Mouse (Mus musculus): ENCODE measurements around the gene Pcdh7. TPM values are rescaled to one million over a fixed set of nuclear protein-coding genes. Genes with fewer than 3 reads are reported as not detected.
"Not testable (repeated sequence)": the region's sequence is repeated elsewhere in the genome, so short reads cannot be mapped to it uniquely, and the experiment has no call there.

Gene Pcdh7
- total RNA-seq, 4 experiments from 2014 or later, result 135 to 161 (median 146) TPM

GRCm38 (mm10) chr5:58108665-58109364 lies 391.0 kb downstream of the Pcdh7 start:
- no peak for DNase-seq (ENCODE audit: low spot score in 2 of 2)

GRCm38 (mm10) chr5:58116096-58116495 lies 398.3 kb downstream of the Pcdh7 start:
- no peak for DNase-seq (ENCODE audit: low spot score in 2 of 2)

- DNase-seq (ENCODE audit: low spot score in 2 of 2), result no peak
These were observed 400.1 kb downstream of the Pcdh7 start for GRCm38 (mm10) chr5:58117896-58118295.

- DNase-seq (ENCODE audit: low spot score in 2 of 2), result no peak
These were observed 401.3 kb downstream of the Pcdh7 start for GRCm38 (mm10) chr5:58118930-58119611.

GRCm38 (mm10) chr5:58143897-58144296 lies 426.1 kb downstream of the Pcdh7 start:
- DNase-seq (ENCODE audit: low spot score in 2 of 2), result no peak

- no peak for DNase-seq (ENCODE audit: low spot score in 2 of 2)
These were observed 436.2 kb downstream of the Pcdh7 start for GRCm38 (mm10) chr5:58153966-58154365.

GRCm38 (mm10) chr5:58172218-58172617 lies 454.5 kb downstream of the Pcdh7 start:
- no peak for DNase-seq (ENCODE audit: low spot score in 2 of 2)

GRCm38 (mm10) chr5:58174335-58174734 lies 456.6 kb downstream of the Pcdh7 start:
- not testable (repeated sequence) for DNase-seq (ENCODE audit: low spot score in 2 of 2)

- no peak for DNase-seq (ENCODE audit: low spot score in 2 of 2)
These were observed 457.8 kb downstream of the Pcdh7 start for GRCm38 (mm10) chr5:58175532-58175931.
